Mouse (Mus musculus): ENCODE results near the gene Prpf4. TPM values are rescaled to one million over a fixed set of nuclear protein-coding genes. Genes with fewer than 3 reads are reported as not detected.
A peak's percentile ranks its signal among the peaks of the same experiment; 100 is the strongest.

Prpf4 gene
- polyA plus RNA-seq (2014; fragmentation: Nextera tagmentation; extraction: Ambion mirVana) = 12.6 and 14.9 TPM in 2 replicates

DNA sequence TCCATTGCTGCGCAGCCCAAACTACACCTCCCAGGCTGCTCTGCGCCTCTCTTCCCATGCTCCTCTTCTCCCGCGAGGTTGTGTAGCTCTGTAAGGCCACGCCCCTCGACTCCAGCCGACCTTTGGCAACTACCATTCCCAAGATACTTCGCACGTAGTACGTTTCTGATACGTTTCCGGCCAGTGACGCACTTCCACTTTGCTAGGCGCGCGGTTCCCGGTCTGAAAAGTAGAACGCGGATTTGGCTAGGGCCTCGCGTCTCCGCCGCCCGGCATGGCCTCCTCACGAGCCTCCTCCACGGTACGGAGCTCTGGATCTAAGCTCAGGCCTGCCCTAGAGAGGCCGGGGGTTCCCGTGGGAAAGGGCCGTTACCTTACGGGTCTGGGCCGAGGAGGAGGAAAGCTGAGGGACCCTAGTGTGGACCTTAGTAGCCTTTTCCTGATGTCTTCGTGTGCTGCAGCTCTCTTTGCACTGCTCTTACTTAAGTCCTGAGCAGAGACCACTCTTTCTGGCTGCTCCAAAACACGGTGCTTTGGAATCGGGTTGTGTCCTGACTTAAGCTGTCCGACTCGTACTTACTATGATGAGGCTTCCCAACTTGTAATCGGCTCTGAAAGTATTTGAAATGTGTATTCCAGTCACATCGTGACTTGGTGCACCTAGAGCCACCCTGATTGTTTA, at the start of gene Prpf4, which contains the start of gene Cdc26:
Gene Prpf4, plus strand, starts transcription at position 197 of the 682 bp plus-strand sequence.
Gene Cdc26, minus strand, starts transcription at position 42 of the 682 bp plus-strand sequence.
- Histone ChIP-seq H3K4me2 (ENCODE audit: low read length) (peak within 1 kb of the TSS; percentile 89), H3K9me3 (ENCODE audit: control insufficient read depth, low read length) (no peaks in the 10 kb centered on the region), H3K27ac (replicated peaks in 1 of 2; ENCODE audit: control insufficient read depth in 1 of 2, insufficient read depth in 1 of 2, low read depth in 2 of 2, low read length in 2 of 2) (peak within 1 kb of the TSS; percentile 87 to 94), H3K9ac (ENCODE audit: low read length) (peak within 1 kb of the TSS; percentile 91), H3K27me3 (ENCODE audit: control insufficient read depth, insufficient read depth, low read length) (no peaks in the 10 kb centered on the region), H3K36me3 (ENCODE audit: control insufficient read depth, insufficient read depth, low read length) (peaks cover 43% of the 10 kb centered on the region), H3K4me1 (ENCODE audit: control insufficient read depth in 2 of 2, insufficient read depth in 2 of 2, low read length in 2 of 2) (peaks cover 5 to 23% of the 10 kb centered on the region in 2 experiments), H3K4me3 (ENCODE audit: control insufficient read depth in 1 of 2, insufficient read depth in 1 of 2, low read depth in 1 of 2, low read length in 2 of 2) (peak within 1 kb of the TSS; percentile 81 to 95)
- under 1% methylated on average over 39 of the region's 39 CpGs for WGBS
- peak; percentile 99 for ATAC-seq (ENCODE audit: insufficient number of reproducible peaks, insufficient read depth, low FRiP score, low read depth)

DNA sequence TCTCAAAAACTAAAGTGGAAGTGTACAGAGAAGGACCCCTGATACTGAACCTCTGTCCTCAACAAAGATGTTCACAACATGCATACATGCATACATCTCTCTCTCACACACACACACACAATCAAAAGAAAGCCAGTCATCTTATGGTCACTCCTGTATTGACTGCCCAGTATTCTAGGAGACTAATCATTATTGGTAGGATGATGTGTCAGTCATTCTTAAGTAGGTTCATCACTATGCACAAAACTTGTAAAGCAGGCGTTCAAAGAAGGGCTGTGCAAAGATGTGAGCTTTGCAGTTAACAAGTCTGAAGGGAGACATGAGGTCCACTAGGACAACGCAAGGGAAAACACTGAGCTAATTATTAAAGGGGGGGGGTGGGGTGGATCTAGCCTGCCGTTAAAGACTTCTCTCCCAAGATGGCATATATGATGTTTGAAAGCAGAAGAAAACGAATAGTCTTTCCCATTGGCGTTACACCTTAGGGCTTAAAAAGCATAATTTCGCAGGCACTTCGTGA, 49.3 kb upstream of the Prpf4 start:
- Histone ChIP-seq H3K36me3 (ENCODE audit: control insufficient read depth, insufficient read depth, low read length) (0 out of 2 replicates have a peak, but pooled peaks cover 12% of the 10 kb centered on the region), H3K27me3 (ENCODE audit: control insufficient read depth, insufficient read depth, low read length) (no peaks in the 10 kb centered on the region), H3K9me3 (ENCODE audit: control insufficient read depth, low read length) (no peaks in the 10 kb centered on the region), H3K4me1 (ENCODE audit: control insufficient read depth in 2 of 2, insufficient read depth in 2 of 2, low read length in 2 of 2) (peaks cover 0 to 15% of the 10 kb centered on the region in 2 experiments; a peak in 3 of 4 replicates), H3K4me2 (ENCODE audit: low read length) (peak overlapping the region; percentile 83), H3K4me3 (ENCODE audit: control insufficient read depth in 1 of 2, insufficient read depth in 1 of 2, low read depth in 1 of 2, low read length in 2 of 2) (peak overlapping the region; percentile 79 to 88; a peak in 3 of 4 replicates), H3K27ac (replicated peaks in 1 of 2; ENCODE audit: control insufficient read depth in 1 of 2, insufficient read depth in 1 of 2, low read depth in 2 of 2, low read length in 2 of 2) (peak overlapping the region in 1 of 2 experiments; percentile 76; a peak in 1 of 4 replicates), H3K9ac (ENCODE audit: low read length) (peak overlapping the region; percentile 86)
- ATAC-seq (ENCODE audit: insufficient number of reproducible peaks, insufficient read depth, low FRiP score, low read depth) = no peak
- WGBS = 44% methylated on average over 7 of the region's 7 CpGs

DNA sequence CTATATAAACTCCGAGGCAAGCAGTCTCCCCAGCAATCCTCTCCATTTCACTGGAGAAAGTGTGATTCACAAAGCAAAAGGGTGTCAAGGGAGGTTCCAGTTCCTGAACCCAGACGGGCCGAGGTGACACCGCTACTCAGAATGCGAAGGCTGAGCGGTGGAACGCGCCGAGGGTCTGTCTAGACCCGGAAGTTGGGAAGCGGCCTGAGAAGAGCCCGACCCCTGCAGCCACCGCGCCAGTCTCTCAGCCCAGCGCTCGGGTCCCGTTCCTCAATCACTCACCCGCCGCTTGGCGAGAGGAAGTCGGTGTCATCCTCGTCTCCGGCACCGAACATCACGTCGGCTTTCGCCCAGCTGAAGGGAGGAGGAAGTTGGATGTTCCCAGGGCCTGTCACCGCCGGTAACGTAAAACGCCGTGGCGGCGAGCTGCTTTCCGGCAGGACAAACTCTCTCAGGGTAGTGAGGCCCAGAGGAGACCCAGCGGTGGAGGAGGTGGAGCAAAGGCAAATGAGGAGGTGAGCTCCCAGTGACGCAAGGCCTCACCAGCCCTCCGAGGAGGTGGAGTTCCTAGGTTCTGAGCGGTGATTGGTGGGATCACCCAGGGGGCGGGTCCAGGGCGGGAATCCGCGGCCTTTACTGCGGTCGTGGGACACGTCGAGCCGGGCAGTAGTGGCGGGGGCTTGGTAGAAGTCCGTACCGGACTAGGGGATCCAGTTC, 48.4 kb upstream of the Prpf4 start, which contains the start of the genes Fkbp15 and Slc31a1:
Gene Fkbp15, minus strand, starts transcription at position 461 of the 717 bp plus-strand sequence.
Gene Slc31a1, plus strand, starts transcription at position 640 of the 717 bp plus-strand sequence.
- Histone ChIP-seq H3K4me3 (ENCODE audit: control insufficient read depth in 1 of 2, insufficient read depth in 1 of 2, low read depth in 1 of 2, low read length in 2 of 2) (peak within 1 kb of the TSS; percentile 79 to 88), H3K9ac (ENCODE audit: low read length) (peak within 1 kb of the TSS; percentile 88), H3K9me3 (ENCODE audit: control insufficient read depth, low read length) (no peaks in the 10 kb centered on the region), H3K27me3 (ENCODE audit: control insufficient read depth, insufficient read depth, low read length) (no peaks in the 10 kb centered on the region), H3K4me1 (ENCODE audit: control insufficient read depth in 2 of 2, insufficient read depth in 2 of 2, low read length in 2 of 2) (peaks cover 0 to 15% of the 10 kb centered on the region in 2 experiments; a peak in 3 of 4 replicates), H3K36me3 (ENCODE audit: control insufficient read depth, insufficient read depth, low read length) (0 out of 2 replicates have a peak, but pooled peaks cover 12% of the 10 kb centered on the region), H3K27ac (replicated peaks in 1 of 2; ENCODE audit: control insufficient read depth in 1 of 2, insufficient read depth in 1 of 2, low read depth in 2 of 2, low read length in 2 of 2) (peak within 1 kb of the TSS; percentile 81 to 82), H3K4me2 (ENCODE audit: low read length) (peak within 1 kb of the TSS; percentile 83)
- ATAC-seq (ENCODE audit: insufficient number of reproducible peaks, insufficient read depth, low FRiP score, low read depth) = peak; percentile 100
- WGBS = under 1% methylated on average over 49 of the region's 51 CpGs

GRCm38 (mm10) chr4:62360805-62361455, 47.7 kb upstream of the Prpf4 start:
- peak overlapping the region; percentile 83 for H3K4me2 ChIP-seq (ENCODE audit: low read length)
- H3K4me1 ChIP-seq (ENCODE audit: control insufficient read depth in 2 of 2, insufficient read depth in 2 of 2, low read length in 2 of 2) = peaks cover 0 to 15% of the 10 kb centered on the region in 2 experiments; a peak in 3 of 4 replicates
- 0 out of 2 replicates have a peak, but pooled peaks cover 12% of the 10 kb centered on the region for H3K36me3 ChIP-seq (ENCODE audit: control insufficient read depth, insufficient read depth, low read length)
- H3K4me3 ChIP-seq (ENCODE audit: control insufficient read depth in 1 of 2, insufficient read depth in 1 of 2, low read depth in 1 of 2, low read length in 2 of 2) = peak overlapping the region; percentile 79 to 85
- H3K27ac ChIP-seq (replicated peaks in 1 of 2; ENCODE audit: control insufficient read depth in 1 of 2, insufficient read depth in 1 of 2, low read depth in 2 of 2, low read length in 2 of 2) = peak overlapping the region; percentile 81 to 82
- H3K9me3 ChIP-seq (ENCODE audit: control insufficient read depth, low read length) = no peaks in the 10 kb centered on the region
- no peaks in the 10 kb centered on the region for H3K27me3 ChIP-seq (ENCODE audit: control insufficient read depth, insufficient read depth, low read length)
- H3K9ac ChIP-seq (ENCODE audit: low read length) = peak overlapping the region; percentile 88
- ATAC-seq (ENCODE audit: insufficient number of reproducible peaks, insufficient read depth, low FRiP score, low read depth) = peak; percentile 38
- under 1% methylated on average over 22 of the region's 22 CpGs for WGBS

- peak overlapping the region in 1 of 2 experiments; percentile 82; a peak in 3 of 4 replicates for H3K27ac ChIP-seq (replicated peaks in 1 of 2; ENCODE audit: control insufficient read depth in 1 of 2, insufficient read depth in 1 of 2, low read depth in 2 of 2, low read length in 2 of 2)
- WGBS = 22% methylated on average over 6 of the region's 6 CpGs
- ATAC-seq (ENCODE audit: insufficient number of reproducible peaks, insufficient read depth, low FRiP score, low read depth) = no peak
These were observed 47.0 kb upstream of the Prpf4 start for GRCm38 (mm10) chr4:62361571-62361970.

DNA sequence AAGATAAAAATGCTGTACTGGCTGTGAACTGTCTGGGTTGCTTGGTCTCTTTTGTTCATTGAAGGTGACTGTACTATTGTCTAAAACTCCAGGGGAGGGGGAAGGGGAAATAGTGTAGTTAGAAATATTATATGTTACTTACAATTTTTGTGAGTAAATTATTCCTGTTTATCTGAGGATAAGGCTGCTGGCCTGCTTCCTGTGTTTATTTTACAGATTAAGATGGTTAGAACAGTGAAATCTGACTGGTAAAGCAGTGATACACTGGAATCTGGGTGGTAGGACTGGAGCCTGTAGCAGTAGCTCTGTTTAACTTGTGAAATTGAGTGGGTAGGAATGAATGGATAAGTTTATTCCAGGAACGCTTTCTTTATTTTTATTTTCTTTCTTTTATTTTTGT, 46.6 kb upstream of the Prpf4 start:
- no peak for ATAC-seq (ENCODE audit: insufficient number of reproducible peaks, insufficient read depth, low FRiP score, low read depth)
- H3K9ac ChIP-seq (ENCODE audit: low read length) = peak overlapping the region; percentile 88
- 72% methylated on average over 1 of the region's 1 CpGs for WGBS
- H3K27ac ChIP-seq (replicated peaks in 1 of 2; ENCODE audit: control insufficient read depth in 1 of 2, insufficient read depth in 1 of 2, low read depth in 2 of 2, low read length in 2 of 2) = peak overlapping the region in 1 of 2 experiments; percentile 82; a peak in 1 of 4 replicates
- H3K27me3 ChIP-seq (ENCODE audit: control insufficient read depth, insufficient read depth, low read length) = no peaks in the 10 kb centered on the region
- peak overlapping the region; percentile 83 for H3K4me2 ChIP-seq (ENCODE audit: low read length)
- H3K9me3 ChIP-seq (ENCODE audit: control insufficient read depth, low read length) = no peaks in the 10 kb centered on the region
- H3K36me3 ChIP-seq (ENCODE audit: control insufficient read depth, insufficient read depth, low read length) = 0 out of 2 replicates have a peak, but pooled peaks cover 4% of the 10 kb centered on the region
- peak overlapping the region in 1 of 2 experiments; percentile 79; a peak in 3 of 4 replicates for H3K4me3 ChIP-seq (ENCODE audit: control insufficient read depth in 1 of 2, insufficient read depth in 1 of 2, low read depth in 1 of 2, low read length in 2 of 2)
- peaks cover 0 to 15% of the 10 kb centered on the region in 2 experiments; a peak in 3 of 4 replicates for H3K4me1 ChIP-seq (ENCODE audit: control insufficient read depth in 2 of 2, insufficient read depth in 2 of 2, low read length in 2 of 2)

More at GRCm38 (mm10) chr4:62361571-62361970, 47.0 kb upstream of the Prpf4 start:
- no peaks in the 10 kb centered on the region for H3K27me3 ChIP-seq (ENCODE audit: control insufficient read depth, insufficient read depth, low read length)
- peak overlapping the region; percentile 79 to 85; a peak in 3 of 4 replicates for H3K4me3 ChIP-seq (ENCODE audit: control insufficient read depth in 1 of 2, insufficient read depth in 1 of 2, low read depth in 1 of 2, low read length in 2 of 2)
- H3K4me2 ChIP-seq (ENCODE audit: low read length) = peak overlapping the region; percentile 83
- peak overlapping the region; percentile 88 for H3K9ac ChIP-seq (ENCODE audit: low read length)
- H3K36me3 ChIP-seq (ENCODE audit: control insufficient read depth, insufficient read depth, low read length) = 0 out of 2 replicates have a peak, but pooled peaks cover 8% of the 10 kb centered on the region
- H3K4me1 ChIP-seq (ENCODE audit: control insufficient read depth in 2 of 2, insufficient read depth in 2 of 2, low read length in 2 of 2) = peaks cover 0 to 15% of the 10 kb centered on the region in 2 experiments; a peak in 3 of 4 replicates
- H3K9me3 ChIP-seq (ENCODE audit: control insufficient read depth, low read length) = no peaks in the 10 kb centered on the region
